Mouse (Mus musculus) heart, postnatal 0 days (tissue): ENCODE results near the gene 1600014C23Rik. TPM values are rescaled to one million over a fixed set of nuclear protein-coding genes. Genes with fewer than 3 reads are reported as not detected.
A peak's percentile ranks its signal among the peaks of the same experiment; 100 is the strongest.

Experiments used
- ATAC-seq: fragments of 200-750 bp; cut with Nextera tagmentation; 2 replicates; pipeline ENCODE4 v1.8.0; 2017; ENCODE audit warnings: low read depth, moderate number of reproducible peaks, moderate library complexity; ENCODE audit not compliant: insufficient read depth
- DNase-seq: peaks from one replicate; pipeline ENCODE4 v3.0.0-alpha.2; 2016; ENCODE audit warnings: low spot score
- H3K27ac ChIP-seq: fragments of 300-500 bp; sonication (generic); 2 replicates; pipeline ENCODE4 v1.5.1; 2014; ENCODE audit warnings: low read depth, mild to moderate bottlenecking
- H3K27me3 ChIP-seq: fragments of 300-500 bp; sonication (generic); 2 replicates; pipeline ENCODE4 v1.6.1; 2014; ENCODE audit warnings: low read length, mixed read lengths; ENCODE audit not compliant: control insufficient read depth, insufficient read depth
- H3K36me3 ChIP-seq: fragments of 300-500 bp; sonication (generic); replicated peaks from 2 replicates; pipeline ENCODE4 v1.6.1; 2014; ENCODE audit warnings: low read length, mixed read lengths; ENCODE audit not compliant: control insufficient read depth, insufficient read depth
- H3K4me1 ChIP-seq: fragments of 300-500 bp; sonication (generic); 2 replicates; pipeline ENCODE4 v1.6.1; 2014; ENCODE audit warnings: antibody characterized with exemption; ENCODE audit not compliant: control insufficient read depth, insufficient read depth
- H3K4me2 ChIP-seq: fragments of 300-500 bp; sonication (generic); 2 replicates; pipeline ENCODE4 v1.6.1; 2014; ENCODE audit warnings: low read depth, mild to moderate bottlenecking, low read length, moderate library complexity
- H3K4me3 ChIP-seq: fragments of 300-500 bp; sonication (generic); 2 replicates; pipeline ENCODE4 v1.5.1; 2014; ENCODE audit warnings: low read depth, low read length
- H3K9ac ChIP-seq: fragments of 300-500 bp; sonication (generic); replicated peaks from 2 replicates; pipeline ENCODE4 v1.6.1; 2014; ENCODE audit warnings: low read depth, low read length, mixed read lengths
- H3K9me3 ChIP-seq: fragments of 300-500 bp; sonication (generic); replicated peaks from 2 replicates; pipeline ENCODE4 v1.6.1; 2016; ENCODE audit warnings: low read length; ENCODE audit not compliant: control insufficient read depth
- CTCF ChIP-seq: IDR thresholded peaks from 2 replicates; pipeline ENCODE4 v1.5.1; 2016; ENCODE audit warnings: antibody characterized with exemption, control low read depth, low read depth
- EP300 ChIP-seq: IDR thresholded peaks from 2 replicates; pipeline ENCODE4 v1.6.1; 2016; ENCODE audit warnings: antibody characterized with exemption, low read depth
- WGBS: fragments of 180-500 bp; shearing (Covaris S2); extraction: QIAGEN DNeasy Blood & Tissue Kit; methylation state at CpG from one replicate; pipeline ENCODE4 v1.1.7; 2014; 5-methylcytosine and 5-hydroxymethylcytosine counted together
- polyA plus RNA-seq: library from polyadenylated mRNA; unstranded; fragments of >200 nt; fragmentation: Nextera tagmentation; extraction: Ambion mirVana; gene quantifications from 2 replicates; pipeline ENCODE4 v1.2.1, GENCODE M21; 2015
- total RNA-seq: library from RNA; depleted of rRNA; stranded (reverse); fragments of >200 nt; gene quantifications from 2 replicates; pipeline ENCODE4 v1.2.3, GENCODE M21; 2014; ENCODE audit warnings: low replicate concordance; rRNA removed

1600014C23Rik gene
- not detected in 2 replicates for total RNA-seq
- polyA plus RNA-seq, result 0.25 TPM in 1 of 2 replicates, not detected in the other

GRCm38 (mm10) chr17:45733735-45734301 is at the start of gene 1600014C23Rik:
Gene 1600014C23Rik (minus strand): TSS chr17:45733844.
- no peaks in the 10 kb centered on the region for H3K9me3 ChIP-seq
- H3K27me3 ChIP-seq, result peaks cover 6% of the 10 kb centered on the region; the same call in 1 of the 2 replicates
- WGBS, result under 1% methylated on average over 41 of the region's 41 CpGs
- H3K9ac ChIP-seq, result peak within 1 kb of the TSS; percentile 52
- TF ChIP-seq CTCF (no peak), EP300 (no peak)
- no peak for ATAC-seq
- peak; percentile 25 for DNase-seq
- H3K27ac ChIP-seq, result peak within 1 kb of the TSS; percentile 66
- peak within 1 kb of the TSS; percentile 35 for H3K4me3 ChIP-seq
- H3K4me1 ChIP-seq, result peaks cover 43% of the 10 kb centered on the region
- H3K4me2 ChIP-seq, result peak within 1 kb of the TSS; percentile 71
- H3K36me3 ChIP-seq, result no peaks in the 10 kb centered on the region

GRCm38 (mm10) chr17:45778446-45778845 is 44.8 kb upstream of the 1600014C23Rik start:
- Histone ChIP-seq H3K9ac (no peak overlapping the region), H3K27ac (no peak overlapping the region), H3K4me3 (no peak overlapping the region), H3K9me3 (0 out of 2 replicates have a peak, but pooled peaks cover 3% of the 10 kb centered on the region), H3K4me1 (no peaks in the 10 kb centered on the region), H3K36me3 (no peaks in the 10 kb centered on the region), H3K27me3 (0 out of 2 replicates have a peak, but pooled peaks cover 2% of the 10 kb centered on the region), H3K4me2 (no peak overlapping the region)
- TF ChIP-seq EP300 (no peak), CTCF (no peak)
- DNase-seq, result no peak
- 59% methylated on average over 4 of the region's 4 CpGs for WGBS
- no peak for ATAC-seq

- H3K9ac ChIP-seq, result no peak overlapping the region
- no peaks in the 10 kb centered on the region for H3K36me3 ChIP-seq
- H3K4me1 ChIP-seq, result 0 out of 2 replicates have a peak, but pooled peaks cover 4% of the 10 kb centered on the region
- no peak for TF ChIP-seq CTCF
- no peak for TF ChIP-seq EP300
- H3K9me3 ChIP-seq, result 0 out of 2 replicates have a peak, but pooled peaks cover 3% of the 10 kb centered on the region
- H3K4me3 ChIP-seq, result no peak overlapping the region
- H3K27ac ChIP-seq, result no peak overlapping the region
- ATAC-seq, result no peak
- H3K4me2 ChIP-seq, result no peak overlapping the region
- 72% methylated on average over 6 of the region's 6 CpGs for WGBS
- no peaks in the 10 kb centered on the region for H3K27me3 ChIP-seq
- DNase-seq, result no peak
These were observed 43.8 kb upstream of the 1600014C23Rik start for GRCm38 (mm10) chr17:45777431-45777830.

- Histone ChIP-seq H3K27me3 (no peaks in the 10 kb centered on the region), H3K27ac (no peak overlapping the region), H3K9me3 (0 out of 2 replicates have a peak, but pooled peaks cover 3% of the 10 kb centered on the region), H3K36me3 (no peaks in the 10 kb centered on the region), H3K4me1 (0 out of 2 replicates have a peak, but pooled peaks cover 4% of the 10 kb centered on the region), H3K9ac (no peak overlapping the region), H3K4me2 (no peak overlapping the region), H3K4me3 (no peak overlapping the region)
- TF ChIP-seq EP300 (no peak), CTCF (no peak)
- WGBS, result 85% methylated on average over 8 of the region's 8 CpGs
- ATAC-seq (no peak), DNase-seq (no peak)
These were observed 42.5 kb upstream of the 1600014C23Rik start for GRCm38 (mm10) chr17:45776185-45776584.

GRCm38 (mm10) chr17:45775468-45775867 is 41.8 kb upstream of the 1600014C23Rik start:
- Histone ChIP-seq H3K27me3 (no peaks in the 10 kb centered on the region), H3K4me2 (no peak overlapping the region), H3K27ac (no peak overlapping the region), H3K36me3 (no peaks in the 10 kb centered on the region), H3K9ac (no peak overlapping the region), H3K4me3 (no peak overlapping the region), H3K9me3 (0 out of 2 replicates have a peak, but pooled peaks cover 3% of the 10 kb centered on the region), H3K4me1 (0 out of 2 replicates have a peak, but pooled peaks cover 4% of the 10 kb centered on the region)
- DNase-seq, result no peak
- 86% methylated on average over 9 of the region's 9 CpGs for WGBS
- no peak for TF ChIP-seq EP300
- 0 out of 2 replicates have a peak, but pooled peaks have one; percentile 8 for TF ChIP-seq CTCF
- no peak for ATAC-seq
